In genomic region chr5:144222811-144223502, GRCm38 (mm10) we compare ENCODE assay signal across 8 mouse cellular contexts. TPM values are rescaled to one million over a fixed set of nuclear protein-coding genes. Genes with fewer than 3 reads are reported as not detected.
DNase-seq lines count a peak whose midpoint lies in the region; ATAC-seq and TF ChIP-seq lines count a peak whose summit lies in the region.

No protein-coding gene starts in this region.

- no peaks in the 10 kb centered on the region for H3K27me3 ChIP-seq in heart, adult 2 months (ENCODE audit: control insufficient read depth, insufficient read depth, low read length)
- H3K27me3 ChIP-seq in liver, postnatal 0 days (ENCODE audit: insufficient read depth, low read length): no peaks in the 10 kb centered on the region
- no peaks in the 10 kb centered on the region for H3K27me3 ChIP-seq in neural tube, embryonic 15.5 days (replicated peaks)

- H3K27ac ChIP-seq in heart, adult 2 months: peak overlapping the region; percentile 89
- peak overlapping the region; percentile 81 for H3K27ac ChIP-seq in liver, postnatal 0 days (ENCODE audit: low read depth)
- peak overlapping the region; percentile 87 for H3K27ac ChIP-seq in neural tube, embryonic 15.5 days (replicated peaks)

- TF ChIP-seq POLR2A in heart, adult 2 months (IDR thresholded peaks at IDR 0.05; ENCODE audit: insufficient read depth, low read depth, low read length): no peak; the same call in 1 of the 2 replicates

- H3K36me3 ChIP-seq in heart, adult 2 months (ENCODE audit: control insufficient read depth, insufficient read depth, low read length): no peaks in the 10 kb centered on the region
- no peaks in the 10 kb centered on the region for H3K36me3 ChIP-seq in liver, postnatal 0 days (replicated peaks; ENCODE audit: insufficient read depth, low read length)
- no peaks in the 10 kb centered on the region for H3K36me3 ChIP-seq in neural tube, embryonic 15.5 days

- peak overlapping the region; percentile 94 for H3K4me2 ChIP-seq in liver, postnatal 0 days (ENCODE audit: low read depth, low read length)
- peak overlapping the region; percentile 90 for H3K4me2 ChIP-seq in neural tube, embryonic 15.5 days

- no peak for TF ChIP-seq CTCF in heart, adult 2 months (IDR thresholded peaks at IDR 0.05)
- no peak for TF ChIP-seq CTCF in liver, postnatal 0 days (IDR thresholded peaks at IDR 0.05; ENCODE audit: low read depth)

- peak; percentile 58; the same call in 1 of the 2 replicates for TF ChIP-seq EP300 in heart, adult 2 months (IDR thresholded peaks at IDR 0.05; ENCODE audit: insufficient read depth, low read depth, low read length)
- no peak for TF ChIP-seq EP300 in liver, postnatal 0 days (IDR thresholded peaks at IDR 0.05; ENCODE audit: low read depth)

- H3K9ac ChIP-seq in heart, adult 2 months (ENCODE audit: low read depth, low read length): peak overlapping the region; percentile 75
- H3K9ac ChIP-seq in liver, postnatal 0 days (replicated peaks): peak overlapping the region; percentile 73
- peak overlapping the region; percentile 88 for H3K9ac ChIP-seq in neural tube, embryonic 15.5 days (replicated peaks)

- peak; percentile 51 for ATAC-seq in liver, postnatal 0 days
- ATAC-seq in neural tube, embryonic 15.5 days (ENCODE audit: low FRiP score): peak; percentile 79

- intact Hi-C loops in left cerebral cortex, postnatal 4 days (cut with DNase I): no loop called here
- intact Hi-C loops in heart, adult 2 months (cut with DNase I): loop anchor here (1.0 kb wide), 1 partner anchor 32 kb away; no protein-coding TSS in a partner anchor
- intact Hi-C loops in left cerebral cortex, postnatal 36 days (cut with DNase I): loop anchor here (5.0 kb wide), 1 partner anchor 34 kb away; no protein-coding TSS in a partner anchor

- no peaks in the 10 kb centered on the region; the same call in 1 of the 2 replicates for H3K79me2 ChIP-seq in heart, adult 2 months (replicated peaks; ENCODE audit: control insufficient read depth, insufficient read depth, low read length)

- H3K4me3 ChIP-seq in heart, adult 2 months: peak overlapping the region; percentile 92
- H3K4me3 ChIP-seq in liver, postnatal 0 days (ENCODE audit: low read depth, low read length): peak overlapping the region; percentile 62
- peak overlapping the region; percentile 77 for H3K4me3 ChIP-seq in neural tube, embryonic 15.5 days (replicated peaks)

- peak; percentile 68 for DNase-seq in left cerebral cortex, postnatal 4 days
- DNase-seq in left cerebral cortex, adult 11 months (ENCODE audit: low spot score): no peak
- DNase-seq in cerebellum, adult 11-12 months: peak; percentile 91
- peak; percentile 67 to 80 for DNase-seq in heart, adult 2 months
- DNase-seq in kidney, adult 11 months: peak; percentile 55
- peak; percentile 42 for DNase-seq in liver, postnatal 0 days
- no peak for DNase-seq in left cerebral cortex, postnatal 36 days (ENCODE audit: low spot score in 2 of 2)

- no peaks in the 10 kb centered on the region for H3K9me3 ChIP-seq in liver, postnatal 0 days (ENCODE audit: low read length)
- no peaks in the 10 kb centered on the region for H3K9me3 ChIP-seq in neural tube, embryonic 15.5 days (replicated peaks)

- H3K4me1 ChIP-seq in heart, adult 2 months (ENCODE audit: control insufficient read depth, insufficient read depth, low read length): peaks cover 10% of the 10 kb centered on the region
- peaks cover 3% of the 10 kb centered on the region; the same call in 1 of the 2 replicates for H3K4me1 ChIP-seq in liver, postnatal 0 days (ENCODE audit: insufficient read depth)
- peaks cover 41% of the 10 kb centered on the region for H3K4me1 ChIP-seq in neural tube, embryonic 15.5 days

- under 1% methylated on average over 25 of the region's 25 CpGs for WGBS in heart, adult 2 months
- WGBS in liver, postnatal 0 days (ENCODE audit: insufficient replicate concordance): 2% methylated on average over 23 of the region's 25 CpGs
- WGBS in neural tube, embryonic 15.5 days: 3% methylated on average over 23 of the region's 25 CpGs

RNA-seq across cellular contexts. Expression of gene Tecpr1, which starts 0.5 kb away (rescaled TPM):
- 10 to 100 TPM; 72.6 to 83.1 TPM for total RNA-seq in left cerebral cortex, postnatal 4 days (2021)
- total RNA-seq in heart, adult 2 months (2021): 10 to 100 TPM; 24.2 to 27.6 TPM
- 33.7 and 34.9 TPM in 2 replicates for polyA plus RNA-seq in heart, adult 2 months (2012; rRNA removed)
- 2.1 and 2.5 TPM in 2 replicates for polyA plus RNA-seq in liver, postnatal 0 days (2015; fragmentation: Nextera tagmentation; extraction: Ambion mirVana)
- 40.3 and 42.6 TPM in 2 replicates for polyA plus RNA-seq in neural tube, embryonic 15.5 days (2015; fragmentation: Nextera tagmentation; extraction: Ambion mirVana)
- 10 to 100 TPM; 86.2 to 93.0 TPM for total RNA-seq in left cerebral cortex, postnatal 36 days (2021)

RNA-seq across cellular contexts. Expression of gene Bri3, which starts 21.3 kb away (rescaled TPM):
- 10 to 100 TPM; 68.9 to 72.5 TPM for total RNA-seq in left cerebral cortex, postnatal 4 days (2021)
- 100 to 1,000 TPM; 129 to 152 TPM for total RNA-seq in heart, adult 2 months (2021)
- polyA plus RNA-seq in heart, adult 2 months (2012; rRNA removed): 240 and 258 TPM in 2 replicates
- 51.1 and 53.0 TPM in 2 replicates for polyA plus RNA-seq in liver, postnatal 0 days (2015; fragmentation: Nextera tagmentation; extraction: Ambion mirVana)
- 91.9 and 106 TPM in 2 replicates for polyA plus RNA-seq in neural tube, embryonic 15.5 days (2015; fragmentation: Nextera tagmentation; extraction: Ambion mirVana)
- 10 to 100 TPM; 68.4 to 79.1 TPM for total RNA-seq in left cerebral cortex, postnatal 36 days (2021)

RNA-seq across cellular contexts. Expression of gene Bhlha15, which starts 32.9 kb away (rescaled TPM):
- total RNA-seq in left cerebral cortex, postnatal 4 days (2021): under 1 TPM; 0.38 to 0.42 TPM
- not detected for total RNA-seq in heart, adult 2 months (2021)
- 0.08 and 0.12 TPM in 2 replicates for polyA plus RNA-seq in heart, adult 2 months (2012; rRNA removed)
- polyA plus RNA-seq in liver, postnatal 0 days (2015; fragmentation: Nextera tagmentation; extraction: Ambion mirVana): 0.16 and 0.19 TPM in 2 replicates
- polyA plus RNA-seq in neural tube, embryonic 15.5 days (2015; fragmentation: Nextera tagmentation; extraction: Ambion mirVana): 0.15 and 0.38 TPM in 2 replicates
- under 1 TPM; 0.22 to 0.43 TPM for total RNA-seq in left cerebral cortex, postnatal 36 days (2021)

Comparison
In these comparisons a context has a peak if more than half of its experiments do, and no peak if none do; other contexts are left out.
1. DNase-seq: peak in left cerebral cortex, postnatal 4 days (single experiment), cerebellum, adult 11-12 months (single experiment), heart, adult 2 months (2 of 2), kidney, adult 11 months (single experiment) and liver, postnatal 0 days (single experiment); none in left cerebral cortex, adult 11 months (single experiment) and left cerebral cortex, postnatal 36 days (0 of 2).
2. Peak in every context shown above with its lines, with median percentiles within 50 percentile points of each other: H3K27ac ChIP-seq, H3K4me3 ChIP-seq and H3K9ac ChIP-seq.